Mouse (Mus musculus): Measurements from ENCODE around the gene Gm42957. TPM values are rescaled to one million over a fixed set of nuclear protein-coding genes. Genes with fewer than 3 reads are reported as not detected.
"Not testable (repeated sequence)": the region's sequence is repeated elsewhere in the genome, so short reads cannot be mapped to it uniquely, and the experiment has no call there.

Gene Gm42957
- polyA plus RNA-seq, 1 experiment from 2014 or later: 0.04 TPM

GRCm38 (mm10) chr3:96645018-96645649 is 9.9 kb downstream of the Gm42957 start, which contains the start of gene Itga10:
Gene Itga10, plus strand, starts transcription at chr3:96645584.
- ATAC-seq (ENCODE audit: low FRiP score, low TSS enrichment): peak; percentile 64; the same call in 1 of the 2 replicates
- Histone ChIP-seq H3K4me1 (replicated peaks; ENCODE audit: control insufficient read depth, insufficient read depth) (no peaks in the 10 kb centered on the region), H3K4me2 (replicated peaks; ENCODE audit: low read depth) (peak within 1 kb of the TSS; percentile 27; the same call in 1 of the 2 replicates), H3K27ac (replicated peaks) (no peak within 1 kb of the TSS), H3K9me3 (ENCODE audit: control insufficient read depth, low read length) (no peaks in the 10 kb centered on the region), H3K4me3 (ENCODE audit: low read depth, low read length) (no peak within 1 kb of the TSS), H3K27me3 (ENCODE audit: control insufficient read depth, insufficient read depth, low read length) (no peaks in the 10 kb centered on the region), H3K9ac (ENCODE audit: low read length) (0 out of 2 replicates have a peak within 1 kb of the TSS, but pooled peaks have one; percentile 3), H3K36me3 (ENCODE audit: control insufficient read depth, insufficient read depth, low read length) (peaks cover 8% of the 10 kb centered on the region; the same call in 1 of the 2 replicates)
- peak; percentile 50 for DNase-seq (ENCODE audit: low spot score)
- 46% methylated on average over 7 of the region's 7 CpGs for WGBS
- peak; percentile 76 for TF ChIP-seq CTCF (IDR thresholded peaks at IDR 0.05; ENCODE audit: low read depth)
- no peak for TF ChIP-seq EP300 (optimal IDR thresholded peaks at IDR 0.05)

- WGBS: 77% methylated on average over 3 of the region's 3 CpGs
- DNase-seq (ENCODE audit: low spot score) (no peak), ATAC-seq (ENCODE audit: low FRiP score, low TSS enrichment) (no peak)
- H3K4me1 ChIP-seq (replicated peaks; ENCODE audit: control insufficient read depth, insufficient read depth): no peaks in the 10 kb centered on the region
- H3K9me3 ChIP-seq (ENCODE audit: control insufficient read depth, low read length): no peaks in the 10 kb centered on the region
- H3K4me3 ChIP-seq (ENCODE audit: low read depth, low read length): no peak overlapping the region
- H3K9ac ChIP-seq (ENCODE audit: low read length): no peak overlapping the region
- no peak overlapping the region for H3K27ac ChIP-seq (replicated peaks)
- H3K36me3 ChIP-seq (ENCODE audit: control insufficient read depth, insufficient read depth, low read length): peaks cover 8% of the 10 kb centered on the region; the same call in 1 of the 2 replicates
- no peaks in the 10 kb centered on the region for H3K27me3 ChIP-seq (ENCODE audit: control insufficient read depth, insufficient read depth, low read length)
- TF ChIP-seq CTCF (IDR thresholded peaks at IDR 0.05; ENCODE audit: low read depth) (no peak), EP300 (optimal IDR thresholded peaks at IDR 0.05) (no peak)
- H3K4me2 ChIP-seq (replicated peaks; ENCODE audit: low read depth): no peak overlapping the region
These were observed 12.1 kb downstream of the Gm42957 start for GRCm38 (mm10) chr3:96647365-96647764.

GRCm38 (mm10) chr3:96660901-96661300 is 25.6 kb downstream of the Gm42957 start:
- ATAC-seq (ENCODE audit: low FRiP score, low TSS enrichment) (no peak), DNase-seq (ENCODE audit: low spot score) (no peak)
- H3K36me3 ChIP-seq (ENCODE audit: control insufficient read depth, insufficient read depth, low read length): no peaks in the 10 kb centered on the region
- no peaks in the 10 kb centered on the region for H3K9me3 ChIP-seq (ENCODE audit: control insufficient read depth, low read length)
- WGBS: 74% methylated on average over 2 of the region's 2 CpGs
- no peak overlapping the region for H3K4me3 ChIP-seq (ENCODE audit: low read depth, low read length)
- no peak overlapping the region for H3K4me2 ChIP-seq (replicated peaks; ENCODE audit: low read depth)
- no peak for TF ChIP-seq EP300 (optimal IDR thresholded peaks at IDR 0.05)
- no peak for TF ChIP-seq CTCF (IDR thresholded peaks at IDR 0.05; ENCODE audit: low read depth)
- H3K9ac ChIP-seq (ENCODE audit: low read length): no peak overlapping the region
- H3K27ac ChIP-seq (replicated peaks): no peak overlapping the region
- no peaks in the 10 kb centered on the region for H3K27me3 ChIP-seq (ENCODE audit: control insufficient read depth, insufficient read depth, low read length)
- H3K4me1 ChIP-seq (replicated peaks; ENCODE audit: control insufficient read depth, insufficient read depth): no peaks in the 10 kb centered on the region

DNA sequence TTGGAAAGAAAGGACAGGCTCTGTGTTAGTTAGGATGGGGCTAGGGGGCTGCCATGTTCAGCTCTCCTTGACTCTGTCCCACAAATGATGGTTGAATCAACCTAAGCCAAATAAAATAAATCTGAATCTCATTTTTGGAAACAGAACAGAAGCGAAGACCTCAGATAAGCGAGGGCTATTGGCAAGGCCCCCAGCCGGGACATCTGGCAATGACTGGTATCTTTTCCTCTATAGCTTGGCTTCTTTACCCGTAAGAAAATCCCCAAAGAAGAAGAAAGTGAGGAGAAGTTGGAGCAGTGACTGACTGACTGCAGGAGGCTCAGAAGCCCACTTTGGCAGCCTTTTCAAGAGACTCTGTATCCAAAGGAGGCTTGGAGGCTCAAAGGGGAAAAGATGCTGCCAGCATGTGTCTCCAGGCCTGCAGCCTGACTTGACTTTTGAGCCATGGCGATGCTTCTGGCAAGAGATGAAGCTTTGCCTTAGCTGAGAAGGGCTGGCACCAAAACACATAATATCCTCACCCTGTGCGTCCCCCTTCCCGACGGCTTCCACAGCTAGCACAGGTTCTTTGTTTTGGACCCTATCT is 27.6 kb downstream of the Gm42957 start:
- Histone ChIP-seq H3K4me3 (ENCODE audit: low read depth, low read length) (no peak overlapping the region; the same call in 1 of the 2 replicates), H3K9ac (ENCODE audit: low read length) (no peak overlapping the region; the same call in 1 of the 2 replicates), H3K27ac (replicated peaks) (peak overlapping the region; percentile 63; the same call in 1 of the 2 replicates), H3K27me3 (ENCODE audit: control insufficient read depth, insufficient read depth, low read length) (no peaks in the 10 kb centered on the region), H3K9me3 (ENCODE audit: control insufficient read depth, low read length) (no peaks in the 10 kb centered on the region), H3K4me1 (replicated peaks; ENCODE audit: control insufficient read depth, insufficient read depth) (no peaks in the 10 kb centered on the region), H3K4me2 (replicated peaks; ENCODE audit: low read depth) (peak overlapping the region; percentile 59), H3K36me3 (ENCODE audit: control insufficient read depth, insufficient read depth, low read length) (no peaks in the 10 kb centered on the region)
- ATAC-seq (ENCODE audit: low FRiP score, low TSS enrichment) (no peak), DNase-seq (ENCODE audit: low spot score) (no peak)
- TF ChIP-seq CTCF (IDR thresholded peaks at IDR 0.05; ENCODE audit: low read depth): no peak
- TF ChIP-seq EP300 (optimal IDR thresholded peaks at IDR 0.05): no peak
- 38% methylated on average over 8 of the region's 8 CpGs for WGBS

DNA sequence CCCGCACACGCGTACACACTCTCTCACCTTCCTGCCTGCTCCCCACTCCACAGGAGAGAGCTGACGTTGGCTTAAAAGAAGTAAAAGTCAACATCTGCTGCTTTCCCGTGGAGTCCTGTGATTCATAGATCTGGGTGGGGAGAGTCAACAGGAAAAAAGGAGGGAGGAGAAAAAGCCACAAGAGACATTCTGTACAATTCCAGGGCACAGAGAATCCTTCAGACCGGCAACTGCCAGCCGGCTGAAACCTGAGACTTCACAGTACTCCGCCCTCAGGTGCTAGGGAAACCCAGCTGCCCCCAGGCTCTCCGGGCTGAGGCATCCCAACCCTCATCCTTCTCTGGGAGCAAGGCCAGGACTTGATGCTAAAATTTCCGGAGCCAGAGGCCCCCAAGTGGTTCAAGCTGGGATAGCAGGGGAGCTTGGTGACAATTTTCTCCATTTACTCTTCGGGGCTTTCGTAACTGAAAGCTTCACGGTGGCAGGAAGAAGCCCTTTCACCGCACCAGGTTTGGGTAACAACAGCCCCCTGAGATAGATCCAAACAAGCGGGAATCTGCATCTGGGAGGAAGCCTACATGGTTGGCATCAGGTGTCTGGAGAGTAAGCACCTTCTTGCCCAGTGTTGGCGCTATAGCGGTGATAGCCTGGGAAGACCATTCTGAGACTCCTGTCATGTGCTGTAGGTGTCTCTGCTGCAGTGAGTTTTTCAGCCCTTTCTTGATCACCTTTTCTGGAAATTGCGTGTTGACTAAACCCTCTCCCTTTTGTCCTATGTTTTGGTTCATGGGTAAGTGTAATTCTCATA is 28.4 kb downstream of the Gm42957 start:
- no peaks in the 10 kb centered on the region for H3K4me1 ChIP-seq (replicated peaks; ENCODE audit: control insufficient read depth, insufficient read depth)
- H3K36me3 ChIP-seq (ENCODE audit: control insufficient read depth, insufficient read depth, low read length): no peaks in the 10 kb centered on the region
- H3K27me3 ChIP-seq (ENCODE audit: control insufficient read depth, insufficient read depth, low read length): no peaks in the 10 kb centered on the region
- peak overlapping the region; percentile 63 for H3K27ac ChIP-seq (replicated peaks)
- ATAC-seq (ENCODE audit: low FRiP score, low TSS enrichment): peak; percentile 96
- peak overlapping the region; percentile 59 for H3K4me2 ChIP-seq (replicated peaks; ENCODE audit: low read depth)
- peak; percentile 88 for DNase-seq (ENCODE audit: low spot score)
- WGBS: 6% methylated on average over 16 of the region's 18 CpGs
- TF ChIP-seq EP300 (optimal IDR thresholded peaks at IDR 0.05): no peak
- TF ChIP-seq CTCF (IDR thresholded peaks at IDR 0.05; ENCODE audit: low read depth): peak; percentile 86
- H3K9me3 ChIP-seq (ENCODE audit: control insufficient read depth, low read length): no peaks in the 10 kb centered on the region
- H3K9ac ChIP-seq (ENCODE audit: low read length): peak overlapping the region; percentile 59
- H3K4me3 ChIP-seq (ENCODE audit: low read depth, low read length): peak overlapping the region; percentile 29

GRCm38 (mm10) chr3:96665732-96666363 is 30.6 kb downstream of the Gm42957 start:
- whole genome bisulfite sequencing: 87% methylated on average over 7 of the region's 7 CpGs
- H3K27ac ChIP-seq (replicated peaks); ATAC-seq (ENCODE audit: low FRiP score, low TSS enrichment); H3K4me2 ChIP-seq (replicated peaks; ENCODE audit: low read depth); H3K9ac ChIP-seq (ENCODE audit: low read length); H3K36me3 ChIP-seq (ENCODE audit: control insufficient read depth, insufficient read depth, low read length); H3K27me3 ChIP-seq (ENCODE audit: control insufficient read depth, insufficient read depth, low read length); H3K9me3 ChIP-seq (ENCODE audit: control insufficient read depth, low read length); H3K4me3 ChIP-seq (ENCODE audit: low read depth, low read length); DNase-seq (ENCODE audit: low spot score); H3K4me1 ChIP-seq (replicated peaks; ENCODE audit: control insufficient read depth, insufficient read depth): not testable (repeated sequence)

All from stomach, postnatal 0 days (tissue).